Mouse (Mus musculus): ENCODE data around the gene Uba52. TPM values are rescaled to one million over a fixed set of nuclear protein-coding genes. Genes with fewer than 3 reads are reported as not detected.
A peak's percentile ranks its signal among the peaks of the same experiment; 100 is the strongest.

Uba52 gene
- 1,000 to 10,000 TPM; 1,469 to 1,509 TPM for total RNA-seq (2021)

DNA sequence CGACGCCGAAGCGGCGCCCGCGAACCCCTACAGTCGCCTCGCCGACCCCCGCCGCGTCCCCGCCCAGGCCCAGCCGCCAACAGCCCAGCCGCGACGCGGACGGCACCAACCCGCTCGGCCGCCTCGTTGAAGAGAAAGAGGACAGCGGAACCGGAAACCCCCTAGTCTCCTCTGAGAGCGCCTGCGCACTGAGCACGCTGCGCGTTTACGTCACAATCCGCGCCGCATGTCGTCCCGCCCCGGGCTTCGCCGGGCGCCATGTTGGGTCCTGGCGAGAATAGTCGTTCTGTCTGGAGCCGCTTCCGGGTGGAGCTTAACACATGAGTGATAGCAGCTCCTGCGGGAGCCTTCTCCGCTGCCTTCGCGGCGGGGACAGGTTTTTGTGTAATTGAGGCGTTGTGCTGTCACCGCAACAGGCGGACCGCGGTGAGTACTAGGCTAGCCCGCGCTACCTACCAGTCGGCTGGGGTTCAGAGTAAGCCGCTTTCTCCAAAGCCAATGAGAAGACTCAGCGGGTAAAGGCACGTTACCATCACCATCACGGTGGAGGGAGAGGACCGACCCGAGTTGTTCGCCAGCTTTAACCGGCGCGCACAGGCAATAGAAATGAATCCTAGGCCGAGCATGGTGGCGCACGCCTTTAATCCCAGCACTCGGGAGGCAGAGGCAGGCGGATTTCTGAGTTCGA, at the start of gene Uba52:
TSS of gene Uba52 (minus strand) at position 574 of the 688 bp plus-strand sequence.
- intact Hi-C loops (cut with DNase I): loop anchor here (1.0 to 2.0 kb wide), 2 partner anchors 12 to 28 kb away; partner anchors contain the start of gene Ell
- DNase-seq: peak; percentile 95 to 98

DNA sequence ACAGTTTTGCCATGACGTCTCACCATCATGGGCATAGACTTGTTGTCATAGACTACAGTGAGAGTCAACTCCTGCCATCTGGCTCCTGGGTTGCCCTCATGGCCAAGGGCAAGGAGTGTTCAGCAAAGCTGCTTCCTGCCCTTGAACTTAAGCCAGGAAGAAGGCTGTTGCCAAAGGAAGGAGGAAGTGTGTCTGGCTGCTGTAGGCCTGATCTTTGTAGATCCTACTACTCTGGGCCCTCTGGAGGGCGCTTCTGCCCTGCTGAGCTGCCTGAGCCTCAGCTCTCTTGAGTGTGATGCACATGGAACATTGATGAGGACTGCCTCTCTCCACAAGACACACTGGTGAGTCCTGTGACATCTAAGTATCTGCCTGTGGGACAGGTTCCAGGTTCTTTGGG, 49.5 kb upstream of the Uba52 start:
- intact Hi-C loops (cut with DNase I): loop anchor here (1.0 to 2.0 kb wide), 2 partner anchors 15 to 25 kb away; no protein-coding TSS in a partner anchor
- peak; percentile 61 to 64 for DNase-seq

DNA sequence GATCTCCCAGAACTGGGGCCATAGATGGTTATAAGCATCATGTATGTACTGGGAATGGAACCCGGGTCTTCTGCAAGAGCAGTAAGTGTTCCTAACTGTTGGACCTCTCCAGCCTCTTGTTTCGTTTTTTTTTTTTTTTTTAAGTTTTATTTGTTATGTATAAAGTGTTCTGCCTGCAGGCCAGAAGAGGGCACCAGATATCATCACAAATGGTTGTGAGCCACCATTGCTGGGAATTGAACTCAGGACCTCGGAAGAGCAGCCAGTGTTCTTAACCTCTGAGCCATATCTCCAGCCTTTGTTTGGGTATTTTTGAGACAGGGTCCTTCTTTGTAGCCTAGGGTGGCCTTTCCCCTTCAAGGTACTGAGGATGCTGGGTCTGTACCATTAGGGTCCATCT, 48.4 kb upstream of the Uba52 start:
- intact Hi-C loops (cut with DNase I): loop anchor here (2.0 kb wide), 1 partner anchor 52 kb away; no protein-coding TSS in a partner anchor
- no peak for DNase-seq

GRCm38 (mm10) chr8:70558334-70558733, 47.7 kb upstream of the Uba52 start:
- intact Hi-C loops (cut with DNase I): loop anchor here (2.0 kb wide), 1 partner anchor 52 kb away; no protein-coding TSS in a partner anchor
- DNase-seq: no peak

DNA sequence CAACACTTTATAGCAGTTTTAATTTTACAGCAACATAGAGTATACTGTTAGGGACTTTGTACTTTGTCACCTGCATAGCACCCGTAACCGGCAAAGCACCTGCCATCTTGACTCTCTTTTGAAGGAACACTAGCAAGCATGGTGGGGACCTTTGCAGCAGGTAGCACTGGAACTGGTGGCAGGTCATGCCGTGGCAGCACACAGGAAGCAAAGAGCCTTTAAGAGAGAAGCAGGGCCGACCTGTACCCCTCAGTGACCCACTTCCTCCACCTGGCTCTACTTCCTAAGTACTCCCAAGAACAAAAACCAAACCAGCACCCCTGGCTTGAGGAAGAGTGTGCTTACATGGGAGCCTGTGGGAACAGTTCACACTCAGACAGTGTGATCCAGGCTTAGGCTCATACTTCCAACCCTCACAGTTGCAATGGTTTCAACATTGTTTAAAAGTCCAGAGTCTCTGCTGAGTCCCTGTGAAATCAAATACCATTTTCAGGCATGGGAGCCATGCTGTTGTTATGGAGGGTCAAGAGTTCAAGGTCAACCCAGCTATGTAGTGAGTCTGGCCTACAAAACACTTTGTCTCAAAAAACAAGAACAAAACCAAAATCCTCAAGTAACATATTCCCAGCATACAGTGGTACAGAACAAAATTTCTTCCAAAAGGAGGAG, 44.6 kb upstream of the Uba52 start:
- intact Hi-C loops (cut with DNase I): no loop called here

DNA sequence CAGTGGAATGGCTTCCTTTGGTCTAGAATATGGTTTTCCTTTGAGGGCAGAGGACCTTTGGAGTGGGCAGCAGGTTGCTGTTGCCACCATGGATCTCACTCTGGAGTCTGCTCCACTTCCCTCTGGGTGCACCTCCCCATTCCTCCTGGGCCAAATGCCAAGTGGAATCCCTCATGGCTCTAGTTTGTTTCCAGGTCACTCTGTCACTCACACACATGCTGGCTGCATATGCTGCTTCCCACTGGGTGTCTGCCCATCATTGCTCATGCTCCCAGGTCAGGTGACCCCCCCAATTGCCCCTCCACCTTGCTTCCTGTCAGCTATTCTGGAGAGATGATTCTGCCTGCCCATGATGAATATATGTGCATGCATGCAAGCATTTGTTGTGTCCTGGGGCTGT, 43.1 kb upstream of the Uba52 start:
- peak; percentile 62 to 73 for DNase-seq
- intact Hi-C loops (cut with DNase I): no loop called here

More for the DNA sequence above, 44.6 kb upstream of the Uba52 start:
- no peak for DNase-seq

- intact Hi-C loops (cut with DNase I): no loop called here
- DNase-seq: no peak
Observed at GRCm38 (mm10) chr8:70552836-70553235, 42.2 kb upstream of the Uba52 start.

- DNase-seq: peak; percentile 31 to 54
- intact Hi-C loops (cut with DNase I): no loop called here
Observed at GRCm38 (mm10) chr8:70551558-70552161, 41.1 kb upstream of the Uba52 start.

- intact Hi-C loops (cut with DNase I): loop anchor here (5.0 kb wide), 1 partner anchor 38 kb away; no protein-coding TSS in a partner anchor
Observed at GRCm38 (mm10) chr8:70549412-70550184, 39.0 kb upstream of the Uba52 start.

GRCm38 (mm10) chr8:70547762-70548161, 37.2 kb upstream of the Uba52 start:
- DNase-seq: no peak
- intact Hi-C loops (cut with DNase I): loop anchor here (5.0 kb wide), 1 partner anchor 40 kb away; no protein-coding TSS in a partner anchor

More at GRCm38 (mm10) chr8:70549412-70550184, 39.0 kb upstream of the Uba52 start:
- no peak for DNase-seq

- DNase-seq: no peak
- intact Hi-C loops (cut with DNase I): loop anchor here (5.0 kb wide), 1 partner anchor 41 kb away; no protein-coding TSS in a partner anchor
Observed at GRCm38 (mm10) chr8:70546412-70546811, 35.8 kb upstream of the Uba52 start.

- intact Hi-C loops (cut with DNase I): no loop called here
- peak; percentile 38 to 51 for DNase-seq
Observed at GRCm38 (mm10) chr8:70544200-70544687, 33.6 kb upstream of the Uba52 start.

GRCm38 (mm10) chr8:70541081-70541480, 30.5 kb upstream of the Uba52 start:
- DNase-seq: no peak
- intact Hi-C loops (cut with DNase I): no loop called here

GRCm38 (mm10) chr8:70540507-70541071, 30.0 kb upstream of the Uba52 start:
- DNase-seq: peak in 1 of 2 experiments; percentile 28
- intact Hi-C loops (cut with DNase I): no loop called here

DNA sequence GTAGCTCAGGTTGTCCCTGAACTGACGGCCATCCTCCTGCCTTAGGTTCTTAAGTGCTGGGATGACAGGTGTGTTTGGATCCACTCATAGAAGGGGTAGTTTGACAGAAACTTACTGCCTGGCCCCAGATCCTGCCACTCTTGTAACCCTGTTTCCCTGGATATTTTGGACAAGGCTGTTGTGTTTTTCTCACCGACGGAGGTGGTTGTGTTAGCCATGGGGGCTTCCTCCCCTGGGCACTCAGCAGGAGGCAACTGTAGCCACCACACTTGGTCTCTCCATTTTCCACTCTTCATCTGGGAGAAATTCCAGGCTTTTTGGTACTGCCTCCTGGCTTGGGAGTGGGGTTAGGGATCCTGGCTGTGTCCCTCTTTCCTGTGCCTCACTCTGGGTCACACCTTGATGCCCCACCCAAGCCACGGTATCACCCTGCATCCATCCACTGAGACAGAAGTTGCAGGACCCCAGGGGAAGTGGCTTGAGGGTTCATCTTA, 29.5 kb upstream of the Uba52 start:
- intact Hi-C loops (cut with DNase I): no loop called here
- no peak for DNase-seq

DNA sequence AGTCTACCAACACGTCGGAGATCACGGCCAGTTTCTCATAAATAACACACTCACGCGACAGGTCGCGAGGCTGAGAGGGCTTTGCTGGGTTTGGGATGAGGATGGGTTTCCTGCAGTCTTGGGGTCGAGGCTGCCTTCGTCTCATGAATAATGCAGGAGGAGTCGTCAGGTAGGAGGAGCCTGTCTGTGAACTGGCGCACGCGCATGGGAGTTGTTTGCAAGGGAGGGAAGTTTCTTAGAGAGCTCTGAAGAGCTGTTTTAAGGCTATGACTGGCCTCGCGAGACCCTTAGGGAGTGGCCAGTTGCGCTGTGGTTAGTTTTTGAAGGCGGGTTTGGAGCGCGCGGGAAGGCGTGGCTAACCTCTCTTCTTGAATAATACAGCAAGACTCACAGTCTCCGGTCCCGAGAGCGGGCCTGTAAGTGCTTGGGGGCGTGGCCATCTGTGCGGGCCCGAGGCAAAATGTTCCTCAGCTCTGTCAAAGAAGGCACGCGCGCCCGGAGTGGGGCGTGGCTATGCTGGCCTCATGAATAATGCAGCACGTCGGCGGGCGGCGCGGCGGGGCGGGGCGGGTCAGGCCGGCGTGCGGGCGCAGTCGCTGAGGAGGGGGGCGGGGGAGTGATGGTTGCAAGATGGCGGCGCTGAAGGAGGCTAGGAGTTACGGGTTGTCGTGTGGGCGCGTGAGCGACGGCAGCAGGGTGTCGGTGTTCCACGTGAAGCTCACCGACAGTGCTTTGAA, 28.6 kb upstream of the Uba52 start, which contains the start of gene Ell:
TSS of gene Ell (plus strand) at position 381 of the 737 bp plus-strand sequence.
- intact Hi-C loops (cut with DNase I): loop anchor here (2.0 kb wide), 1 partner anchor 28 kb away; the partner anchor contains the start of gene Uba52
- peak; percentile 99 for DNase-seq

DNA sequence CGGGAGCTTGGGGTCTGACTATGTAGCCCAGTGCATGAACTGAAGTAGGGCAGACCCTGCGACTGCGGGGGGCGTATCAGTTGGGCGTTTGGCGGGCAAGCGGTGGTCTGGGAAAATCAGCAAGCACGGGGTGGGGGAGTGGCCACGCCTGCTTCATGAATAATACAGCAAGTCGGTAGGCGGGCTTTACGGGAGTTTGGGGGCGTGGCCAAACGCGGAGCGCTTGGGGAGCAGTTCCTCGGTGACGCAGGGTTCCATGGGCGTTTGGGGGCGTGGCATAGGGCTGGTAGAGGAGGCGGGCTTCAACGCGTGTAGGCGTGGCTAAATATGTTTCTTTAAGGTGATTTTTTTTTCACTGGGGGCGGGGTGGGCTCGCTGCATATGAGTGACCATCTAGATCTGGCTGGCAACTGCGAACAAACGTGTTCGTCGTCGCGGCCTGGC, 28.1 kb upstream of the Uba52 start:
- DNase-seq: peak; percentile 99
- intact Hi-C loops (cut with DNase I): loop anchor here (2.0 kb wide), 1 partner anchor 28 kb away; the partner anchor contains the start of gene Uba52

DNA sequence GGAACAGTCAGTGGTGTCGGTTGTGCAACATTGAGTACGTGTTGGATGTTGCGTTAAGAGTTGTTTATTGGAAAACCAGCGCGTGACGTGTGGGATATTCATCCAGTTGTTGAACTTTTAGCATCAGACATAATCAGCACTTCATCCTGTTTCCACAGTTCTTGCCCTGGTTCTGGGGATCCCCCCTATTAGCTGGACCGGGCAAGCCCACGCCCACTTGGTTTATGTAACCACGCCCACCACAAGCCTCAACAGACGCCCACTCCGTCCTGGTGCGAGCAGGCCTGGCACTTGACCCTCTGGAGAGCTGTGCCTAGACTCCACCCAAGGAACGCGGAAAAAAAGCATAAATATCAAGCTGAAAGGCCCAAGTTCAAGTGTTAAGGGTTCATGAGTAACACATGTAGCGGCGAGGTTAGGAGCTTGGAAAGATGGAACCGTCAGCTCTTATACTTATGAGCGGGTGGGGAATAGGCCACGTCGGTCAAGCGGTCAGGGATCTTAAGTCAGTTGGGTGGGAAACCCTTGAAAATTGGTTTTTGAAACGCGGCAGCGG, 27.5 kb upstream of the Uba52 start:
- intact Hi-C loops (cut with DNase I): loop anchor here (2.0 kb wide), 1 partner anchor 27 kb away; the partner anchor contains the start of gene Uba52
- DNase-seq: peak; percentile 69 to 70
